Mouse (Mus musculus) lung, embryonic 14.5 days (tissue): ENCODE data around the gene Ptprg. TPM values are rescaled to one million over a fixed set of nuclear protein-coding genes. Genes with fewer than 3 reads are reported as not detected.

Experiments
- ATAC-seq: fragments of 200-750 bp; cut with Nextera tagmentation; 2 replicates; pipeline ENCODE4 v1.8.0; 2017; ENCODE audit warnings: mild to moderate bottlenecking, moderate TSS enrichment, moderate library complexity; ENCODE audit not compliant: insufficient read depth
- DNase-seq: peaks from one replicate; pipeline ENCODE4 v3.0.0-alpha.2; 2015
- H3K27ac ChIP-seq: fragments of 300-500 bp; sonication (generic); 2 replicates; pipeline ENCODE4 v1.5.1; 2014; ENCODE audit warnings: low read depth, mild to moderate bottlenecking, moderate library complexity
- H3K27me3 ChIP-seq: fragments of 300-500 bp; sonication (generic); 2 replicates; pipeline ENCODE4 v1.6.1; 2014; ENCODE audit warnings: low read length, control low read depth; ENCODE audit not compliant: insufficient read depth
- H3K36me3 ChIP-seq: fragments of 300-500 bp; sonication (generic); 2 replicates; pipeline ENCODE4 v1.6.1; 2014; ENCODE audit warnings: control low read depth; ENCODE audit not compliant: insufficient read depth
- H3K4me1 ChIP-seq: fragments of 300-500 bp; sonication (generic); 2 replicates; pipeline ENCODE4 v1.6.1; 2014; ENCODE audit warnings: antibody characterized with exemption, control low read depth; ENCODE audit not compliant: insufficient read depth
- H3K4me2 ChIP-seq: fragments of 300-500 bp; sonication (generic); 2 replicates; pipeline ENCODE4 v1.6.1; 2014; ENCODE audit warnings: mild to moderate bottlenecking
- H3K4me3 ChIP-seq: fragments of 300-500 bp; sonication (generic); 2 replicates; pipeline ENCODE4 v1.5.1; 2014; ENCODE audit warnings: low read depth, low read length
- H3K9ac ChIP-seq: fragments of 300-500 bp; sonication (generic); 2 replicates; pipeline ENCODE4 v1.6.1; 2014
- H3K9me3 ChIP-seq: fragments of 300-500 bp; sonication (generic); 2 replicates; pipeline ENCODE4 v1.6.1; 2016; ENCODE audit warnings: low read depth, low read length, control low read depth
- CTCF ChIP-seq: IDR thresholded peaks from 2 replicates; pipeline ENCODE4 v1.5.1; 2016; ENCODE audit warnings: antibody characterized with exemption, low read depth
- WGBS: fragments of 180-500 bp; shearing (Covaris S2); extraction: QIAGEN DNeasy Blood & Tissue Kit; methylation state at CpG from one replicate; pipeline ENCODE4 v1.1.7; 2014; 5-methylcytosine and 5-hydroxymethylcytosine counted together
- polyA plus RNA-seq: library from polyadenylated mRNA; unstranded; fragments of >200 nt; fragmentation: Nextera tagmentation; extraction: Ambion mirVana; gene quantifications from 2 replicates; pipeline ENCODE4 v1.2.1, GENCODE M21; 2014

Ptprg gene
- polyA plus RNA-seq, 1 experiment from 2014 or later = 43.2 TPM

DNA sequence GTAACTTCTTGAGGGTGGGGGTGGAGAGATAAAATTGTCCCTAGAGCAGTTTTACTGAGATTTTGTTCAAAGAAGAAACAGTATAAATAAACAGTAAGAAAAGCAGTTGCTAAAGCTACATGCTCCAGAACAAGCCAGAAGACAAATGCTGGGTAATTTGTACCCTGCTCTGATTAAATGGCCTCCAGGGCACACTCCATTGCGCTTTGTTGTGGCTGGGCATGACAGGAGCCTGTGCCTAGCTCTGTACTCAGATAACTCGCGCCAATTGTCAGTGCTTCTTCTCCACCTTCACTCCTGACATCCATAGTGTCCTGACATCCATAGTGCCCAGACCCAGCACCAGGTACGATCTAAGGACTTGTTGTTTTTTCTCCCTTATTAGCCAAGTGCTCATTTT is 445.1 kb downstream of the Ptprg start:
- H3K9ac ChIP-seq = no peak overlapping the region
- ATAC-seq (no peak), DNase-seq (no peak)
- TF ChIP-seq CTCF = no peak
- H3K4me3 ChIP-seq = no peak overlapping the region
- no peaks in the 10 kb centered on the region for H3K36me3 ChIP-seq
- H3K27ac ChIP-seq = no peak overlapping the region
- H3K27me3 ChIP-seq = no peaks in the 10 kb centered on the region
- no peaks in the 10 kb centered on the region for H3K9me3 ChIP-seq
- H3K4me1 ChIP-seq = no peaks in the 10 kb centered on the region
- WGBS = 53% methylated on average over 4 of the region's 4 CpGs
- H3K4me2 ChIP-seq = no peak overlapping the region

DNA sequence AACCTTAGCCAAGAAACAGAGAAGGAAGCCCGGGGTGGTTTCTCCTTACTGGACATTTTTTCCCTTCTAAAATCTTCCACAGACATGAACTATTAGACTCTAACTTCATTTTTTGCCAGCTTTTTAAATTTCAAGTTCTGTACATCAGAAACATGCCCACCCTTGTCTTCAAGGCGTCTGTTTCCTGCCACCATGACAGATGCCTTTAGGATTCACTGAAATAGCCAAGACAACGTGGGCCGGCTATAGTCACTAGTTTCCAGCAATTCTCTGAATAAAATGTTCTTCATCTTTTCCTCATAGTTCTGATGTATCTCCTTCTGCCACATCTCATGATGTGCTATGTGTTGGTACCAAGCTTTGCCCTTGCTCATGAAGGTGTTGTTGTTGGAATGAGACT is 450.7 kb downstream of the Ptprg start:
- no peaks in the 10 kb centered on the region for H3K9me3 ChIP-seq
- H3K27ac ChIP-seq = no peak overlapping the region
- H3K4me1 ChIP-seq = no peaks in the 10 kb centered on the region
- 77% methylated on average over 4 of the region's 4 CpGs for WGBS
- H3K9ac ChIP-seq = no peak overlapping the region
- no peaks in the 10 kb centered on the region for H3K27me3 ChIP-seq
- no peaks in the 10 kb centered on the region for H3K36me3 ChIP-seq
- TF ChIP-seq CTCF = no peak
- ATAC-seq (no peak), DNase-seq (no peak)
- H3K4me3 ChIP-seq = no peak overlapping the region
- no peak overlapping the region for H3K4me2 ChIP-seq

GRCm38 (mm10) chr14:12011766-12012165 is 458.4 kb downstream of the Ptprg start:
- no peaks in the 10 kb centered on the region for H3K36me3 ChIP-seq
- H3K4me2 ChIP-seq = no peak overlapping the region
- DNase-seq (no peak), ATAC-seq (no peak)
- no peaks in the 10 kb centered on the region for H3K27me3 ChIP-seq
- H3K4me3 ChIP-seq = no peak overlapping the region
- no peak overlapping the region for H3K9ac ChIP-seq
- H3K27ac ChIP-seq = no peak overlapping the region
- TF ChIP-seq CTCF = no peak
- 72% methylated on average over 5 of the region's 5 CpGs for WGBS
- no peaks in the 10 kb centered on the region for H3K9me3 ChIP-seq
- no peaks in the 10 kb centered on the region for H3K4me1 ChIP-seq

GRCm38 (mm10) chr14:12025812-12026728 is 472.7 kb downstream of the Ptprg start:
- Histone ChIP-seq H3K9ac (no peak overlapping the region), H3K9me3 (no peaks in the 10 kb centered on the region), H3K4me3 (no peak overlapping the region), H3K36me3 (no peaks in the 10 kb centered on the region), H3K4me1 (no peaks in the 10 kb centered on the region), H3K27me3 (no peaks in the 10 kb centered on the region), H3K27ac (no peak overlapping the region), H3K4me2 (no peak overlapping the region)
- 84% methylated on average over 16 of the region's 16 CpGs for WGBS
- ATAC-seq (no peak), DNase-seq (no peak)
- no peak for TF ChIP-seq CTCF

DNA sequence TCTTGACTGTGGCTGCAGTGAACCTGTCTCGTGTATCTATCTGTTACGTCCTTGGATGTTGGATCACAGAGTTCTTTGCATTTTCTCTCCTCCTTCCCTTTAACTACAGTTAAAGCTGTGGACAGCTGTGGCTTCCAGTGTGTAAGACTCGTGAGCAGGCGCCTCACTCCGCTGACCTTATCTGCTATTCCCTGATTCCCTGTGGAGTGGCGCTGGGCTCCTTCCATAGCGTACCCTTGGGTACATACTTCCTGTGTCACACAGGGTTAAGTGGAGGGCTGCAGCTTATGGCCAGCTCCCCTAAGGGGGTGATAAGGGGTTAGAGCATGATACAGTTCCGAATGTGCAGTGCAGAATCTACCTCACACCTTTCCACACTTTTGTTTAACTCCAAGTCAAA is 473.9 kb downstream of the Ptprg start:
- no peaks in the 10 kb centered on the region for H3K4me1 ChIP-seq
- DNase-seq = no peak
- no peaks in the 10 kb centered on the region for H3K27me3 ChIP-seq
- TF ChIP-seq CTCF = no peak
- no peak overlapping the region for H3K9ac ChIP-seq
- no peak overlapping the region for H3K4me2 ChIP-seq
- H3K27ac ChIP-seq = no peak overlapping the region
- no peaks in the 10 kb centered on the region for H3K9me3 ChIP-seq
- H3K4me3 ChIP-seq = no peak overlapping the region
- WGBS = 57% methylated on average over 8 of the region's 8 CpGs
- H3K36me3 ChIP-seq = no peaks in the 10 kb centered on the region
- no peak for ATAC-seq

GRCm38 (mm10) chr14:12029926-12030325 is 476.6 kb downstream of the Ptprg start:
- Histone ChIP-seq H3K9me3 (no peaks in the 10 kb centered on the region), H3K36me3 (no peaks in the 10 kb centered on the region), H3K9ac (no peak overlapping the region), H3K27ac (no peak overlapping the region), H3K4me2 (no peak overlapping the region), H3K27me3 (no peaks in the 10 kb centered on the region), H3K4me1 (no peaks in the 10 kb centered on the region), H3K4me3 (no peak overlapping the region)
- no peak for TF ChIP-seq CTCF
- ATAC-seq (no peak), DNase-seq (peak; percentile 19)
- 43% methylated on average over 2 of the region's 2 CpGs for WGBS

DNA sequence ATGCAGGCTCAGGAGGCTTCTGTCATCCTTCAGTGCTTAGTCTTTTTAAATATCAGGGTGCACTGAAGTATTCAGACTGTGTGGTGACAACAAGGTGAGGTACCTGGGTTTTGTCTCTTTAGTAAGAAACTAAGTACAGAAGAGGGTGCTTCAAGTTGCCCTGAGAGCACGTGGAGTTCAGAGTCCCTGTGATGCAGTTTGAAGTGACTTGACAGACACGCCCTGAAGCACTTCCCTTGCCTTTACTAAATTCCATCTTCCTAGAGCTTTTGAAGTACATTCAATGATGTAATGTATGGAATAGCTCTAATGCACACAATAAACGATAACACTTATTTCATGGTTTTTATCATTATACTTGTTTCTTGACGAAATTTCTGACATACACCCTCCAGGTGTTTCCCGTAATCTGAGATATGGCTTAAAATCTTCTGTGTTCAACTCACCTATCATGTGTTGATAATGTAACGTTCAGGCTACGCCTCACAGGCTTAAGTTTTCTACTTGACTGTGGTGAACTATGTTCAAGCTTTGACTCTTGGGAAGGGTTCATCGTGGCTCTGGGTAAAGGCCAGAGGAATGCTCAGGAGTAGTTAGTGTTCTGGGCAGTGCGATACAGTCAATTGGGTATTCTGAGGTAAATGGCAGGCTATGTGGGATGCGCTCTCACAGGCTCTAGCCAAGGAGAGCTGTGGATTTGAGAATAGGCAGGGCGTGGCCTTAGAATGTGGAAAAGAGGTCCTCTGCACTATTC is 483.4 kb downstream of the Ptprg start:
- no peak for DNase-seq
- 77% methylated on average over 11 of the region's 11 CpGs for WGBS

More for the DNA sequence above, 483.4 kb downstream of the Ptprg start:
- no peak for TF ChIP-seq CTCF
- H3K9me3 ChIP-seq = no peaks in the 10 kb centered on the region
- H3K27ac ChIP-seq = no peak overlapping the region
- no peaks in the 10 kb centered on the region for H3K4me1 ChIP-seq
- no peak for ATAC-seq
- H3K4me2 ChIP-seq = no peak overlapping the region
- no peaks in the 10 kb centered on the region for H3K27me3 ChIP-seq
- H3K9ac ChIP-seq = no peak overlapping the region
- H3K36me3 ChIP-seq = no peaks in the 10 kb centered on the region
- no peak overlapping the region for H3K4me3 ChIP-seq
